Mouse (Mus musculus) frontal cortex, adult (tissue): Measurements from ENCODE around the gene Ager.

Experiments
- ATAC-seq: cut with Nextera tagmentation; 2 replicates; pipeline ENCODE4 v1.9.2; 2017; ENCODE audit warnings: mild to moderate bottlenecking, moderate library complexity, mixed read lengths; ENCODE audit not compliant: low TSS enrichment

The Ager gene

GRCm38 (mm10) chr17:34597566-34598095, at the start of gene Ager:
Ager (plus strand) TSS chr17:34597862.
- no peak for ATAC-seq

- ATAC-seq = no peak
These were observed 48.5 kb upstream of the Ager start for GRCm38 (mm10) chr17:34549156-34549555.

GRCm38 (mm10) chr17:34549843-34550242, 47.8 kb upstream of the Ager start:
- no peak for ATAC-seq

GRCm38 (mm10) chr17:34555483-34555882, 42.2 kb upstream of the Ager start:
- peak; percentile 55; the same call in 1 of the 2 replicates for ATAC-seq

GRCm38 (mm10) chr17:34556406-34556805, 41.3 kb upstream of the Ager start:
- ATAC-seq = no peak

GRCm38 (mm10) chr17:34557411-34557810, 40.3 kb upstream of the Ager start:
- ATAC-seq = no peak

GRCm38 (mm10) chr17:34559116-34559515, 38.5 kb upstream of the Ager start:
- no peak for ATAC-seq

- ATAC-seq = no peak
These were observed 37.8 kb upstream of the Ager start for GRCm38 (mm10) chr17:34559895-34560294.

- ATAC-seq = no peak
These were observed 37.2 kb upstream of the Ager start for GRCm38 (mm10) chr17:34560438-34560837.

GRCm38 (mm10) chr17:34561200-34561599, 36.5 kb upstream of the Ager start:
- no peak for ATAC-seq

GRCm38 (mm10) chr17:34562595-34562994, 35.1 kb upstream of the Ager start:
- ATAC-seq = no peak

GRCm38 (mm10) chr17:34563354-34563753, 34.3 kb upstream of the Ager start:
- ATAC-seq = no peak

GRCm38 (mm10) chr17:34564003-34564421, 33.6 kb upstream of the Ager start, which contains the start of gene Notch4:
Notch4 (plus strand) TSS chr17:34564268.
- no peak for ATAC-seq

- ATAC-seq = no peak
These were observed 32.9 kb upstream of the Ager start for GRCm38 (mm10) chr17:34564796-34565195.

GRCm38 (mm10) chr17:34567311-34567710, 30.4 kb upstream of the Ager start:
- no peak for ATAC-seq

- no peak for ATAC-seq
These were observed 29.2 kb upstream of the Ager start for GRCm38 (mm10) chr17:34568421-34568820.

- no peak for ATAC-seq
These were observed 27.7 kb upstream of the Ager start for GRCm38 (mm10) chr17:34569919-34570318.

- no peak for ATAC-seq
These were observed 25.8 kb upstream of the Ager start for GRCm38 (mm10) chr17:34571875-34572274.

GRCm38 (mm10) chr17:34572361-34572760, 25.3 kb upstream of the Ager start:
- no peak for ATAC-seq

- no peak for ATAC-seq
These were observed 21.1 kb upstream of the Ager start for GRCm38 (mm10) chr17:34576577-34576976.

GRCm38 (mm10) chr17:34578070-34578469, 19.6 kb upstream of the Ager start:
- no peak for ATAC-seq

GRCm38 (mm10) chr17:34582528-34582927, 15.1 kb upstream of the Ager start:
- ATAC-seq = no peak

- no peak for ATAC-seq
These were observed 14.3 kb upstream of the Ager start for GRCm38 (mm10) chr17:34583397-34583796.

- no peak for ATAC-seq
These were observed 13.8 kb upstream of the Ager start for GRCm38 (mm10) chr17:34583819-34584218.
